Mouse (Mus musculus) MEL (cell line): ENCODE results near the gene S100b. TPM values are rescaled to one million over a fixed set of nuclear protein-coding genes. Genes with fewer than 3 reads are reported as not detected.

Experiments used
- DNase-seq: peaks from one replicate; pipeline ENCODE4 v3.0.0; 2011; ENCODE audit warnings: low read depth, low spot score
- H3K27ac ChIP-seq: 2 replicates; pipeline ENCODE4 v1.5.1; 2012; ENCODE audit warnings: low read depth, mild to moderate bottlenecking, control low read depth, low read length, moderate library complexity; ENCODE audit not compliant: control insufficient read depth
- H3K27me3 ChIP-seq, 2 experiments: fragments of 150-350 bp in 1 of 2; sonication (generic) in 1 of 2; 2 replicates each; pipeline ENCODE4 v1.6.1; 2012; ENCODE audit warnings: low read length in 2 of 2, mild to moderate bottlenecking in 2 of 2, improper control_type of control experiment in 1 of 2, moderate library complexity in 1 of 2; ENCODE audit not compliant: insufficient read depth in 2 of 2, control insufficient read depth in 1 of 2
- H3K36me3 ChIP-seq, 2 experiments: 2 replicates each; pipeline ENCODE4 v1.6.1; 2012 to 2014; ENCODE audit warnings: low read length in 2 of 2, improper control_type of control experiment in 1 of 2, inconsistent platforms in 1 of 2, mild to moderate bottlenecking in 1 of 2; ENCODE audit not compliant: insufficient read depth in 2 of 2, control insufficient read depth in 1 of 2
- H3K4me1 ChIP-seq, 2 experiments: fragments of 150-350 bp in 1 of 2; sonication (generic) in 1 of 2; 2 replicates each; pipeline ENCODE4 v1.6.1; 2012; ENCODE audit warnings: low read length in 2 of 2, improper control_type of control experiment in 1 of 2, mild to moderate bottlenecking in 1 of 2; ENCODE audit not compliant: insufficient read depth in 2 of 2, control insufficient read depth in 1 of 2
- H3K4me3 ChIP-seq, 2 experiments: fragments of 150-350 bp in 1 of 2; sonication (generic) in 1 of 2; 2 replicates each; pipeline ENCODE4 v1.5.1; 2012; ENCODE audit warnings: low read depth in 2 of 2, low read length in 2 of 2, mild to moderate bottlenecking in 2 of 2, moderate library complexity in 2 of 2, control low read depth in 1 of 2, improper control_type of control experiment in 1 of 2; ENCODE audit not compliant: control insufficient read depth in 1 of 2, insufficient read depth in 1 of 2
- H3K79me2 ChIP-seq: 2 replicates; pipeline ENCODE4 v1.6.1; 2012; ENCODE audit warnings: mild to moderate bottlenecking, low read length, moderate library complexity; ENCODE audit not compliant: control insufficient read depth, poor library complexity, insufficient read depth
- H3K9ac ChIP-seq: 2 replicates; pipeline ENCODE4 v1.6.1; 2012; ENCODE audit warnings: low read depth, mild to moderate bottlenecking, control low read depth, low read length, moderate library complexity; ENCODE audit not compliant: control insufficient read depth, poor library complexity, severe bottlenecking
- H3K9me3 ChIP-seq: fragments of 150-350 bp; sonication (generic); replicated peaks from 2 replicates; pipeline ENCODE4 v1.6.1; 2012; ENCODE audit warnings: mild to moderate bottlenecking, low read length, improper control_type of control experiment, moderate library complexity; ENCODE audit not compliant: insufficient read depth
- BHLHE40 ChIP-seq: IDR thresholded peaks from 2 replicates; pipeline ENCODE4 v1.6.1; 2012; ENCODE audit warnings: low read depth, mild to moderate bottlenecking, inconsistent platforms, low read length, improper control_type of control experiment, borderline replicate concordance
- CHD1 ChIP-seq: IDR thresholded peaks from 2 replicates; pipeline ENCODE4 v1.6.1; 2012; ENCODE audit warnings: low read depth, mild to moderate bottlenecking, inconsistent platforms, low read length, improper control_type of control experiment
- CHD2 ChIP-seq: IDR thresholded peaks from 2 replicates; pipeline ENCODE4 v1.6.1; 2011; ENCODE audit warnings: low read length, improper control_type of control experiment
- E2F4 ChIP-seq: IDR thresholded peaks from 2 replicates; pipeline ENCODE4 v1.6.1; 2011; ENCODE audit warnings: low read depth, low read length, improper control_type of control experiment, borderline replicate concordance
- ELF1 ChIP-seq: IDR thresholded peaks from 2 replicates; pipeline ENCODE4 v1.6.1; 2014; ENCODE audit warnings: low read depth, mild to moderate bottlenecking, inconsistent platforms, low read length, improper control_type of control experiment, moderate library complexity
- EP300 ChIP-seq, 2 experiments: IDR thresholded peaks; 2 replicates each; pipeline ENCODE4 v1.6.1; 2011; ENCODE audit warnings: improper control_type of control experiment in 2 of 2, low read length in 2 of 2, low read depth in 1 of 2, mild to moderate bottlenecking in 1 of 2
- ETS1 ChIP-seq: IDR thresholded peaks from 2 replicates; pipeline ENCODE4 v1.6.1; 2012; ENCODE audit warnings: low read depth, mild to moderate bottlenecking, inconsistent platforms, low read length, improper control_type of control experiment, moderate library complexity
- HCFC1 ChIP-seq: IDR thresholded peaks from 2 replicates; pipeline ENCODE4 v1.6.1; 2012; ENCODE audit warnings: low read depth, mild to moderate bottlenecking, inconsistent platforms, low read length, improper control_type of control experiment, moderate library complexity
- KAT2A ChIP-seq: conservative IDR thresholded peaks from 2 replicates; pipeline ENCODE4 v1.6.1; 2012; ENCODE audit warnings: low read depth, low read length, improper control_type of control experiment, inconsistent platforms
- MAFK ChIP-seq: IDR thresholded peaks from 2 replicates; pipeline ENCODE4 v1.6.1; 2011; ENCODE audit warnings: low read depth, mild to moderate bottlenecking, low read length, improper control_type of control experiment, borderline replicate concordance
- NRF1 ChIP-seq: IDR thresholded peaks from 2 replicates; pipeline ENCODE4 v1.6.1; 2014; ENCODE audit warnings: low read depth, mild to moderate bottlenecking, inconsistent platforms, low read length, improper control_type of control experiment, moderate library complexity; ENCODE audit not compliant: poor library complexity, insufficient read depth, severe bottlenecking
- POLR2A ChIP-seq, 2 experiments: IDR thresholded peaks; 2 replicates each; pipeline ENCODE4 v1.6.1; 2011 to 2012; ENCODE audit warnings: low read length in 2 of 2, mild to moderate bottlenecking in 2 of 2, control low read depth in 1 of 2, improper control_type of control experiment in 1 of 2, low read depth in 1 of 2, moderate library complexity in 1 of 2; ENCODE audit not compliant: control insufficient read depth in 1 of 2, insufficient read depth in 1 of 2, poor library complexity in 1 of 2
- POLR2AphosphoS2 ChIP-seq: IDR thresholded peaks from 2 replicates; pipeline ENCODE4 v1.6.1; 2011; ENCODE audit warnings: low read length, improper control_type of control experiment
- POLR2AphosphoS5 ChIP-seq: IDR thresholded peaks from 2 replicates; pipeline ENCODE4 v1.6.1; 2012; ENCODE audit warnings: low read depth, borderline replicate concordance, mild to moderate bottlenecking, inconsistent platforms, low read length, moderate library complexity, mixed read lengths
- RAD21 ChIP-seq: IDR thresholded peaks from 2 replicates; pipeline ENCODE4 v1.6.1; 2011; ENCODE audit warnings: mild to moderate bottlenecking, low read depth, low read length, improper control_type of control experiment
- SIN3A ChIP-seq: IDR thresholded peaks from 2 replicates; pipeline ENCODE4 v1.6.1; 2012; ENCODE audit warnings: low read length, improper control_type of control experiment, inconsistent platforms
- SMC3 ChIP-seq: IDR thresholded peaks from 2 replicates; pipeline ENCODE4 v1.6.1; 2011; ENCODE audit warnings: low read depth, low read length, improper control_type of control experiment
- TAL1 ChIP-seq: IDR thresholded peaks from 2 replicates; pipeline ENCODE4 v1.6.1; 2012; ENCODE audit warnings: mild to moderate bottlenecking, inconsistent platforms, low read length, moderate library complexity, mixed read lengths
- TBP ChIP-seq: IDR thresholded peaks from 2 replicates; pipeline ENCODE4 v1.8.0; 2011; ENCODE audit warnings: low read depth, low read length, improper control_type of control experiment
- UBTF ChIP-seq: IDR thresholded peaks from 2 replicates; pipeline ENCODE4 v1.6.1; 2012; ENCODE audit warnings: low read depth, mild to moderate bottlenecking, inconsistent platforms, low read length, improper control_type of control experiment, moderate library complexity, borderline replicate concordance; ENCODE audit not compliant: insufficient read depth
- ZMIZ1 ChIP-seq: IDR thresholded peaks from 2 replicates; pipeline ENCODE4 v1.6.1; 2012; ENCODE audit warnings: low read depth, mild to moderate bottlenecking, inconsistent platforms, low read length, improper control_type of control experiment, moderate library complexity
- ZNF384 ChIP-seq: IDR thresholded peaks from 2 replicates; pipeline ENCODE4 v1.6.1; 2012; ENCODE audit warnings: low read depth, mild to moderate bottlenecking, inconsistent platforms, low read length, improper control_type of control experiment
- polyA plus RNA-seq, 2 experiments: library from polyadenylated mRNA; stranded (reverse) in 1 of 2; unstranded in 1 of 2; fragments of >175 nt in 1 of 2; fragments of >200 nt in 1 of 2; gene quantifications; 2 replicates each; pipeline versions ENCODE4 v1.2.1 to v1.2.4; 2012; ENCODE audit warnings: low replicate concordance in 2 of 2, low read depth in 1 of 2; ENCODE audit not compliant: insufficient read length in 2 of 2, insufficient read depth in 1 of 2, missing spikeins in 1 of 2
- total RNA-seq: library from RNA; depleted of rRNA; stranded (reverse); fragments of 300-350 nt; gene quantifications from 2 replicates; pipeline ENCODE4 v1.2.3, GENCODE M21; 2012

Gene S100b
- total and polyA plus RNA-seq, 3 experiments, result not detected

DNA sequence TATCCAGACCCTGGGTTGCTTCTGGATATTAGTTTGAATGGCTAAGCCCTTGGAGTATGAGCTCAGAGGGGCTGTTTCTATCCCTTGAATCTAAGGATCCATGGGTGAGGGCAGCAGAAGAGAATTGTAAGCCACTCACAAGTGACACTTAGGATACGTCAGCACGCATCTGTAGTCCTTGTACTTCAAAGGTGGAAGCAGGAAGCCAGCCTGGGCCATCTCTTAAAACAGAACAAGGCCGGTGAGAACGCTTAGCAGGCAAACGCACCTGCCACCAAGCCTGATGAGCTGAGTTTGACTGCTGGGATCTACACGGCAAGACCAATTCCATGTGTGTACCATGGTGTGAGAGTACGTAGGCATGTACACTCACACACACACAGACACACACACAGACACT, 3.6 kb downstream of the S100b start:
- DNase-seq, result no peak

DNA sequence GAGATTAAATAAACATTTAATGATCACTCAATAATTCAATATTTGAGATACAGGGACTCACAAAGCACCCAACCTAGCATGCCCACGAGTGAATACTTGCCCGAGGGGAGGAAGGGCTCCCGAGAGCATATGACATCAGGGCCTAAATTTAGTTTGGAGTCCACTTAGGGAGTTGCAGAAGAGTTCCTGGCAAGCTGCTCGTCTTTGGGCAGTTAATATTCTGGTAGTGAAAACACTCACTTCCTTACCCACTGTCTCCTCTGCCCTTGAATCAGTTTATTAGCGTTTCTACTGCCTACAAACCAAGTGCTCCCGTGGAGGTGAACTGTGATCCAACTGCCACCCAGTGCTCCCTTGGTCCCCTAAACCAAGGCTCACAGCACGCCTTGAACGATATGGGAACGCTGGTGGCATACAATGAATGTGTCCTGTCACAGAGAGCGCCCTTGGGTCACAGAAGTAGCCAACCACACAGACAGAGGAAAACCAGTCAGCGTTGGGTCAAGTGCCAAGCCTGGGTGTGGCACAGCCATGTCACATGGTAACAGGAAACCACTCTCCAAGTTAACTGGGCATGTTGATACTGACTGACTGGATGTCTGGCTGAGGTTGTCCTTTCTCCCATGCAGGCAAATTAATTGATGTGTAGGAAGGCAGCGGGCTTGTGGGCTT, 4.2 kb downstream of the S100b start:
- Histone ChIP-seq H3K36me3 (no peaks in the 10 kb centered on the region), H3K27me3 (no peaks in the 10 kb centered on the region), H3K4me3 (no peak overlapping the region), H3K9me3 (no peaks in the 10 kb centered on the region), H3K79me2 (no peaks in the 10 kb centered on the region), H3K4me1 (no peaks in the 10 kb centered on the region), H3K27ac (no peak overlapping the region), H3K9ac (no peak overlapping the region)
- DNase-seq, result no peak
- no peak for TF ChIP-seq POLR2AphosphoS5
- no peak for TF ChIP-seq POLR2AphosphoS2
- no peak for TF ChIP-seq ETS1
- no peak for TF ChIP-seq CHD2

More for the DNA sequence above, 3.6 kb downstream of the S100b start:
- Histone ChIP-seq H3K36me3 (no peaks in the 10 kb centered on the region), H3K9ac (no peak overlapping the region)
- no peak for TF ChIP-seq CHD2
- no peak for TF ChIP-seq CHD1
- no peak for TF ChIP-seq SIN3A
- no peak for TF ChIP-seq ELF1
- TF ChIP-seq SMC3, result no peak
- TF ChIP-seq TAL1, result no peak
- no peak for TF ChIP-seq ZNF384
- TF ChIP-seq HCFC1, result no peak
- no peak for TF ChIP-seq RAD21
- no peak for TF ChIP-seq UBTF
- no peak for TF ChIP-seq NRF1
- TF ChIP-seq EP300 (IDR thresholded peaks at IDR 0.05; ENCODE audit: low read depth in 1 of 2, low read length in 2 of 2), result no peak
- no peak for TF ChIP-seq KAT2A
- TF ChIP-seq MAFK, result no peak
- TF ChIP-seq ZMIZ1, result no peak
- TF ChIP-seq E2F4, result no peak
- no peak for TF ChIP-seq POLR2A (IDR thresholded peaks at IDR 0.05; ENCODE audit: control insufficient read depth in 1 of 2, insufficient read depth in 1 of 2, low read depth in 1 of 2, low read length in 2 of 2, poor library complexity in 1 of 2)
- TF ChIP-seq TBP, result no peak
- TF ChIP-seq BHLHE40, result no peak
- TF ChIP-seq, all 39 proteins: peak for 0
- Histone ChIP-seq H3K9me3 (no peaks in the 10 kb centered on the region), H3K4me1 (no peaks in the 10 kb centered on the region), H3K27me3 (no peaks in the 10 kb centered on the region), H3K79me2 (no peaks in the 10 kb centered on the region), H3K4me3 (no peak overlapping the region), H3K27ac (no peak overlapping the region)
